Mouse (Mus musculus): ENCODE data around the gene Zbtb4. TPM values are rescaled to one million over a fixed set of nuclear protein-coding genes. Genes with fewer than 3 reads are reported as not detected.

The Zbtb4 gene
- 6.7 and 9.8 TPM in 2 replicates for polyA plus RNA-seq (2021; fragmentation: Nextera tagmentation)
- long read RNA-seq, experiment 1, partial matches to known transcripts, result 0 of 22 reads
- long read RNA-seq, experiment 1, other reads (novel, unspliced or antisense), result 22 of 22 reads
- long read RNA-seq, experiment 2, partial matches to known transcripts, result 0 of 32 reads
- long read RNA-seq, experiment 2, other reads (novel, unspliced or antisense), result 32 of 32 reads

GRCm38 (mm10) chr11:69765221-69766125, at the start of gene Zbtb4:
Zbtb4 (plus strand) TSS chr11:69765912.

GRCm38 (mm10) chr11:69758478-69758970, 7.2 kb upstream of the Zbtb4 start, which contains the start of gene Polr2a:
Polr2a (minus strand) TSS chr11:69758637.

GRCm38 (mm10) chr11:69761868-69762267, 3.8 kb upstream of the Zbtb4 start, which contains the start of gene Slc35g3:
Slc35g3 (minus strand) TSS chr11:69761968.

GRCm38 (mm10) chr11:69795168-69795982, 29.7 kb downstream of the Zbtb4 start, which contains the start of gene Chrnb1:
Chrnb1 (minus strand) TSS chr11:69795943.

GRCm38 (mm10) chr11:69801379-69801977, 35.8 kb downstream of the Zbtb4 start, which contains the start of gene Fgf11:
Fgf11 (minus strand) TSS chr11:69801857.

GRCm38 (mm10) chr11:69804972-69805909, 39.5 kb downstream of the Zbtb4 start, which contains the start of gene Tmem102:
Tmem102 (minus strand) TSS chr11:69805624.

GRCm38 (mm10) chr11:69815155-69815554, 49.4 kb downstream of the Zbtb4 start, which contains the start of gene Gm39566:
Gm39566 (minus strand) TSS chr11:69815298.

GRCm38 (mm10) chr11:69818365-69818764, 52.7 kb downstream of the Zbtb4 start, which contains the start of gene Spem2:
Spem2 (minus strand) TSS chr11:69818465.

GRCm38 (mm10) chr11:69822080-69822479, 56.4 kb downstream of the Zbtb4 start, which contains the start of gene Spem1:
Spem1 (minus strand) TSS chr11:69822180.

Other genes starting within 250 kb of the Zbtb4 start
- gene Dnah2, start 216.8 kb upstream of the Zbtb4 start, polyA plus RNA-seq (2021; fragmentation: Nextera tagmentation), result 0.19 and 0.56 TPM in 2 replicates
- gene Efnb3, start 205.7 kb upstream of the Zbtb4 start, polyA plus RNA-seq (2021; fragmentation: Nextera tagmentation), result 14.0 and 33.2 TPM in 2 replicates
- gene Wrap53, start 185.7 kb upstream of the Zbtb4 start, polyA plus RNA-seq (2021; fragmentation: Nextera tagmentation), result 11.1 and 12.9 TPM in 2 replicates
- 20.2 and 20.9 TPM in 2 replicates for gene Trp53, start 185.6 kb upstream of the Zbtb4 start, polyA plus RNA-seq (2021; fragmentation: Nextera tagmentation)
- gene Atp1b2, start 160.0 kb upstream of the Zbtb4 start, polyA plus RNA-seq (2021; fragmentation: Nextera tagmentation), result 153 and 269 TPM in 2 replicates
- gene Shbg, start 148.0 kb upstream of the Zbtb4 start, polyA plus RNA-seq (2021; fragmentation: Nextera tagmentation), result not detected in 2 replicates
- 13.9 and 15.2 TPM in 2 replicates for gene Sat2, start 143.9 kb upstream of the Zbtb4 start, polyA plus RNA-seq (2021; fragmentation: Nextera tagmentation)
- gene Fxr2, start 132.9 kb upstream of the Zbtb4 start, polyA plus RNA-seq (2021; fragmentation: Nextera tagmentation), result 6.9 and 10.3 TPM in 2 replicates
- gene Sox15, start 110.6 kb upstream of the Zbtb4 start, polyA plus RNA-seq (2021; fragmentation: Nextera tagmentation), result 0.36 TPM in 1 of 2 replicates, not detected in the other
- gene Mpdu1, start 103.3 kb upstream of the Zbtb4 start, polyA plus RNA-seq (2021; fragmentation: Nextera tagmentation), result 87.7 and 102 TPM in 2 replicates
- 18.2 and 20.8 TPM in 2 replicates for gene Cd68, start 99.8 kb upstream of the Zbtb4 start, polyA plus RNA-seq (2021; fragmentation: Nextera tagmentation)
- gene Eif4a1, start 93.5 kb upstream of the Zbtb4 start, polyA plus RNA-seq (2021; fragmentation: Nextera tagmentation), result 163 and 212 TPM in 2 replicates
- gene Senp3, start 83.8 kb upstream of the Zbtb4 start, polyA plus RNA-seq (2021; fragmentation: Nextera tagmentation), result 16.2 and 20.9 TPM in 2 replicates
- 3.5 and 3.8 TPM in 2 replicates for gene Tnfsf13, start 80.1 kb upstream of the Zbtb4 start, polyA plus RNA-seq (2021; fragmentation: Nextera tagmentation)
- 3.3 and 11.2 TPM in 2 replicates for gene Tnfsf12, start 70.1 kb upstream of the Zbtb4 start, polyA plus RNA-seq (2021; fragmentation: Nextera tagmentation)
- gene Tnfsfm13, start 69.8 kb upstream of the Zbtb4 start, polyA plus RNA-seq (2021; fragmentation: Nextera tagmentation), result 3.0 and 5.7 TPM in 2 replicates
- gene Polr2a, start 7.3 kb upstream of the Zbtb4 start, polyA plus RNA-seq (2021; fragmentation: Nextera tagmentation), result 3.9 and 7.0 TPM in 2 replicates
- gene Slc35g3, start 3.9 kb upstream of the Zbtb4 start, polyA plus RNA-seq (2021; fragmentation: Nextera tagmentation), result not detected in 2 replicates
- gene Chrnb1, start 30.0 kb downstream of the Zbtb4 start, polyA plus RNA-seq (2021; fragmentation: Nextera tagmentation), result 0.17 and 0.19 TPM in 2 replicates
- 2.3 and 2.7 TPM in 2 replicates for gene Fgf11, start 35.9 kb downstream of the Zbtb4 start, polyA plus RNA-seq (2021; fragmentation: Nextera tagmentation)
- gene Tmem102, start 39.7 kb downstream of the Zbtb4 start, polyA plus RNA-seq (2021; fragmentation: Nextera tagmentation), result 0.39 and 0.40 TPM in 2 replicates
- not detected in 2 replicates for gene Gm39566, start 49.4 kb downstream of the Zbtb4 start, polyA plus RNA-seq (2021; fragmentation: Nextera tagmentation)
- not detected in 2 replicates for gene Spem2, start 52.6 kb downstream of the Zbtb4 start, polyA plus RNA-seq (2021; fragmentation: Nextera tagmentation)
- not detected in 2 replicates for gene Spem1, start 56.3 kb downstream of the Zbtb4 start, polyA plus RNA-seq (2021; fragmentation: Nextera tagmentation)
- 12.4 and 16.8 TPM in 2 replicates for gene Nlgn2, start 71.9 kb downstream of the Zbtb4 start, polyA plus RNA-seq (2021; fragmentation: Nextera tagmentation)
- gene Tmem256, start 72.6 kb downstream of the Zbtb4 start, polyA plus RNA-seq (2021; fragmentation: Nextera tagmentation), result 510 and 573 TPM in 2 replicates
- 4.0 and 11.7 TPM in 2 replicates for gene Plscr3, start 80.5 kb downstream of the Zbtb4 start, polyA plus RNA-seq (2021; fragmentation: Nextera tagmentation)
- 0.08 TPM in 1 of 2 replicates, not detected in the other for gene Tnk1, start 92.8 kb downstream of the Zbtb4 start, polyA plus RNA-seq (2021; fragmentation: Nextera tagmentation)
- gene Tmem95, start 112.1 kb downstream of the Zbtb4 start, polyA plus RNA-seq (2021; fragmentation: Nextera tagmentation), result not detected in 2 replicates
- 0.42 and 0.43 TPM in 2 replicates for gene Kctd11, start 115.5 kb downstream of the Zbtb4 start, polyA plus RNA-seq (2021; fragmentation: Nextera tagmentation)
- gene Acap1, start 129.6 kb downstream of the Zbtb4 start, polyA plus RNA-seq (2021; fragmentation: Nextera tagmentation), result not detected in 2 replicates
- 0.20 and 0.37 TPM in 2 replicates for gene 2810408A11Rik, start 135.1 kb downstream of the Zbtb4 start, polyA plus RNA-seq (2021; fragmentation: Nextera tagmentation)
- 8.7 and 12.8 TPM in 2 replicates for gene Neurl4, start 135.2 kb downstream of the Zbtb4 start, polyA plus RNA-seq (2021; fragmentation: Nextera tagmentation)
- 19.7 and 23.9 TPM in 2 replicates for gene Gps2, start 148.0 kb downstream of the Zbtb4 start, polyA plus RNA-seq (2021; fragmentation: Nextera tagmentation)
- gene Eif5a, start 156.0 kb downstream of the Zbtb4 start, polyA plus RNA-seq (2021; fragmentation: Nextera tagmentation), result 765 and 797 TPM in 2 replicates
- 0.92 TPM in 1 of 2 replicates, not detected in the other for gene Ybx2, start 169.9 kb downstream of the Zbtb4 start, polyA plus RNA-seq (2021; fragmentation: Nextera tagmentation)
- 0.61 and 0.64 TPM in 2 replicates for gene Slc2a4, start 182.3 kb downstream of the Zbtb4 start, polyA plus RNA-seq (2021; fragmentation: Nextera tagmentation)
- not detected in 2 replicates for gene Cldn7, start 198.9 kb downstream of the Zbtb4 start, polyA plus RNA-seq (2021; fragmentation: Nextera tagmentation)
- 16.4 and 21.9 TPM in 2 replicates for gene Ctdnep1, start 215.2 kb downstream of the Zbtb4 start, polyA plus RNA-seq (2021; fragmentation: Nextera tagmentation)
- gene Elp5, start 216.6 kb downstream of the Zbtb4 start, polyA plus RNA-seq (2021; fragmentation: Nextera tagmentation), result 112 and 113 TPM in 2 replicates
- 291 and 457 TPM in 2 replicates for gene Gabarap, start 225.2 kb downstream of the Zbtb4 start, polyA plus RNA-seq (2021; fragmentation: Nextera tagmentation)
- gene Phf23, start 229.9 kb downstream of the Zbtb4 start, polyA plus RNA-seq (2021; fragmentation: Nextera tagmentation), result 9.2 and 18.6 TPM in 2 replicates
- 1.6 and 4.0 TPM in 2 replicates for gene Dvl2, start 234.7 kb downstream of the Zbtb4 start, polyA plus RNA-seq (2021; fragmentation: Nextera tagmentation)
- gene Acadvl, start 249.5 kb downstream of the Zbtb4 start, polyA plus RNA-seq (2021; fragmentation: Nextera tagmentation), result 40.5 and 55.2 TPM in 2 replicates